Mouse (Mus musculus) E14TG2a.4 (cell line): Measurements from ENCODE around the gene Txndc2.

Source experiments
- CTCF ChIP-seq: conservative IDR thresholded peaks from 2 replicates; pipeline ENCODE4 v1.5.1; 2014; ENCODE audit warnings: low read length
- POU5F1 ChIP-seq: IDR thresholded peaks from 2 replicates; pipeline ENCODE4 v1.6.1; 2014; ENCODE audit warnings: low read length, borderline replicate concordance

- TF ChIP-seq CTCF (no peak), POU5F1 (no peak)
Observed at GRCm38 (mm10) chr17:65683731-65684130, 41.8 kb upstream of the Txndc2 start.
